Mouse (Mus musculus) ZHBTc4 (cell line): ENCODE measurements at regions not wholly inside any gene's neighbourhood (a gene's known extent, or its start where the extent isn't known, plus 50 kb on each side); places are given as distances from the start of the nearest gene placed in this dataset.
"Not testable (repeated sequence)": the region's sequence is repeated elsewhere in the genome, so short reads cannot be mapped to it uniquely, and the experiment has no call there.

Source experiments
- DNase-seq: peaks from one replicate; pipeline ENCODE4 v3.0.0-alpha.2; 2011; ENCODE audit warnings: low read depth, low spot score

DNA sequence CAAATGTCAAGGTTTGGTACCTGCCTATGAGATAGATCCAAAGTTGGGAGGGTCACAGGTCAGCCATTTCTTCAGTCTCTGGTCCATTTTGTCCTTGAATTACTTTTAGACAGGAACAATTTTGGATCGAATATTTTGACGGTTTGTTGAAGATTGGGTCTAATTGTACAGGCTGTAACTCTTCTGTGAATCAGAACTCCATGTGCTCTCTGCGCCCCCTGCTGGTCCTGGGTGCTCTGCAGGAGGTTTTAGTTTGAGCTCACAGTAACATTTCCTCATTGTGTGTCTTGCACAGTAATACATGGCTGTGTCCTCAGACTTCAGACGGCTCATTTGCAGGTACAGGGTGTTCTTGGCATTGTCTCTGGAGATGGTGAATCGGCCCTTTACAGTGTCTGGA lies 158.1 kb downstream of the Adam6a start:
- not testable (repeated sequence) for DNase-seq

DNA sequence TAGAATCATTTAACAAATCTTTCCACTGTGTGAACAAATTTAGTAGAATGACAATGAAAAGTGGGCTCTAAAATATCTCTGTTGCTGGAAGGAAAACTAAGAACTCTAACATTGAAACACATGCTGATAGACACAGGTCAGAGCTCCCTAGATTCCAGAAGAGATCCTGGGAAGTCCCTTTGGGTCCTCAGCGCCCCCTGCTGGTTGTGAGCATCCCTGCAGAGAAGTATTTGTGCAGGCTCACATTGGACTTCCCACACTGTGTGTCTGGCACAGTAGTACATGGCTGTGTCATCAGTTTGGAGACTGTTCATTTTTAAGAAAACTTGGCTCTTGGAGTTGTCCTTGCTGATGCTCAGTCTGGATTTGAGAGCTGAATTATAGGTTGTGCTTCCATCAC lies 172.7 kb downstream of the Adam6a start:
- DNase-seq = peak; percentile 77

DNA sequence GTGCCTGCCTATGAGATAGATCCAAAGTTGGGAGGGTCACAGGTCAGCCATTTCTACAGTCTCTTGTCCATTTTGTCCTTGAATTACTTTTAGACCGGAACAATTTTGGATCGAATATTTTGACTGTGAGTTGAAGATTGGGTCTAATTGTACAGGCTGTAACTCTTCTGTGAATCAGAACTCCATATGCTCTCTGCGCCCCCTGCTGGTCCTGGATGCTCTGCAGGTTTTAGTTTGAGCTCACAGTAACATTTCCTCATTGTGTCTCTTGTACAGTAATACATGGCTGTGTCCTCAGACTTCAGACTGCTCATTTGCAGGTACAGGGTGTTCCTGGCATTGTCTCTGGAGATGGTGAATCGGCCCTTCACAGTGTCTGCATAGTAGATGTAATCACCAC lies 192.1 kb downstream of the Adam6a start:
- peak; percentile 57 for DNase-seq

- no peak for DNase-seq
Observed at GRCm38 (mm10) chr12:113746277-113746676, 202.6 kb downstream of the Adam6a start.

DNA sequence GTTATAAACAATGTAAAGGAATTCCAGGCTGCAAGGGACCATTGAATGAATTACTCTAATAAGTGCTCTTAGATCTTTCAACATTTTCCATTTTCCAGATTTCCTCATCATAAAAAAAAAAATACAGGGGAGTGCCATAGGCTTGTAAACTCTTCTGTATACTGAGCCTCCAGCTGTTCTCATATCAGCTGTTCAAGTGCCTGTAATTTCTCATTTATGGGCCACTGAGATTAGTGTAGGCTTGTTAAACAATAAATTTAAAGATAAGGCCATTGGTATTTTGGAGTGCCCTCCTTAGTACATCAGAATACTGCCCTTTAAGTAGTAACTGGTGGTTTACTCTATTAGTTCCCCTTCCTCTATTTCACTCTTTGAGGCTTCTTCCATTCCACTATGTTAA lies 204.3 kb downstream of the Adam6a start:
- DNase-seq = no peak

DNA sequence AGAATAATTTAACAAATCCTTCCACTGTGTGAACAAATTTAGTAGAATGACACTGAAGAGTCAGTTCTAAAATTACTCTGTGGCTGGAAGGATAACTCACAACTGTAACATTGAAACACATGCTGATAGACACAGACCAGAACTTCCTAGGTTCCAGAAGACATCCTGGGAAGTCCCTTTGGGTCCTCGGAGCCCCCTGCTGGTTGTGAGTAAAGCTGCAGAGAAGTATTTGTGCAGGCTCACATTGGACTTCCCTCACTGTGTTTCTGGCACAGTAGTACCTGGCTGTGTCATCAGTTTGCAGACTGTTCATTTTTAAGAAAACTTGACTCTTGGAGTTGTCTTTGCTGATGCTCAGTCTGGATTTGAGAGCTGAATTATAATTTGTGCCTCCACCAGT lies 225.9 kb downstream of the Adam6a start:
- DNase-seq = no peak

DNA sequence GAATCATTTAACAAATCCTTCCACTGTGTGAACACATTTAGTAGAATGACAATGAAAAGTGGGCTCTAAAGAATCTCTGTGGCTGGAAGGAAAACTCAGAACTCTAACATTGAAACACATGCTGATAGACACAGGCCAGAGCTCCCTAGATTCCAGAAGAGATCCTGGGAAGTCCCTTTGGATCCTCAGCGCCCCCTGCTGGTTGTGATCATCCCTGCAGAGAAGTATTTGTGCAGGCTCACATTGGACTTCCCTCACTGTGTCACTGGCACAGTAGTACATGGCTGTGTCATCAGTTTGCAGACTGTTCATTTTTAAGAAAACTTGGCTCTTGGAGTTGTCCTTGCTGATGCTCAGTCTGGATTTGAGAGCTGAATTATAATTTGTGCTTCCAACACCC lies 252.2 kb downstream of the Adam6a start:
- DNase-seq = peak; percentile 63

- DNase-seq = peak; percentile 77
Observed at GRCm38 (mm10) chr12:113826377-113826776, 282.7 kb downstream of the Adam6a start.

DNA sequence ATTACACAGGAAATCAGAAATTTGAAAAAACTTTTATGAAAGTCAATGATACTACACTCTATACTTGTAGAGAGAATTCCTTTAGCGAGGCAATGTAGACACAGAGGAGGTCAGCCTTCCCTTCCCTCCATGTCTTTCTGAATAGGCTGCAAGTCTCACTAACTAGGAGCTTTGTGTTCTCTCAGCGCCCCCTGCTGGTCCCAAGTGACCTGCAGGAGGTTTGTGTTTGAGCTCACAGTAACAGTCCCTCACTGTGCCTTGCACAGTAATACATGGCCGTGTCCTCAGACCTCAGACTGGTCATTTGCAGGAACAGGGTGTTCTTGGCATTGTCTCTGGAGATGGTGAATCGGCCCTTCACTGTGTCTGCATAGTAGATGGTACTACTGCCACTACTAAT lies 315.2 kb downstream of the Adam6a start:
- DNase-seq = peak; percentile 62

- DNase-seq = peak; percentile 80
Observed at GRCm38 (mm10) chr12:113878826-113879225, 335.1 kb downstream of the Adam6a start.

DNA sequence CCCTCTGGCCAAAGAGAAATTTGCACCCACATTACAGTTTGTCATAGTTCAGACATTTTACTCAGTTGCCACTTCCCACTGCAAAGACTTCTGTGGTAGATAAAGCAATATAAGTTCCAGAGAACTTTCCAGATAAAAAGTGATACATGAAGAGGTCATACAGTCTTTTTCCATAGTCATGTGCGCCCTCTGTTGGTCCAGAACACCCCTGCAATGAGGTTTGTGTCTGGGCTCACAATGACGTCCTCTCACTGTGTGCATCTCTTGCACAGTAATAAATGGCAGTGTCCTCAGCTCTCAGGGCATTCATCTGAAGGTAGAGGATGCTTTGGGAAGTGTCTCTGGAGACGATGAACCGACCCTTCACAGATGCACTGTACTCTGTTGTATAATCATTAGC lies 352.4 kb downstream of the Adam6a start:
- peak; percentile 57 for DNase-seq

- no peak for DNase-seq
Observed at GRCm38 (mm10) chr12:113906459-113906858, 362.8 kb downstream of the Adam6a start.

DNA sequence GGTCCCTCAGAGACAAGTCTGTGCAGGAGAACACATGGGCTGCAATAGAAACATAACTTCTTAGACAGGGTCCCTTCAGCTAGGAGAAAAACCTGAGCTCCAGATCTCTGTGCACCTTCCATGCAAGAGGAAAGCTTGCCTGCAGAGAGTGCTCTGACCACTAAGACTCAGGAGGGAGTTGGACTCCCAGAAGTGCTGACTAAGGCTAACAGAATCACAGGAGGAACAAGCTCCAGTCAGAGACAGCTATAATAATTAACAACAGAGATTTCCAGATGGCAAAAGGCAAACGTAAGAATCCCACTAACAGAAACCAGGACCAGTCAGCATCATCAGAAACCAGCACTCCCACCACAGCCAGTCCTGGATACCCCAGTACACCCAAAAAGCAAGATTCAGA lies 364.0 kb downstream of the Adam6a start:
- no peak for DNase-seq

- peak; percentile 16 for DNase-seq
Observed at GRCm38 (mm10) chr12:113911770-113912169, 368.1 kb downstream of the Adam6a start.

GRCm38 (mm10) chr12:113940721-113941120 lies 397.0 kb downstream of the Adam6a start:
- no peak for DNase-seq

GRCm38 (mm10) chr12:113943661-113944327 lies 400.1 kb downstream of the Adam6a start:
- DNase-seq = peak; percentile 48

DNA sequence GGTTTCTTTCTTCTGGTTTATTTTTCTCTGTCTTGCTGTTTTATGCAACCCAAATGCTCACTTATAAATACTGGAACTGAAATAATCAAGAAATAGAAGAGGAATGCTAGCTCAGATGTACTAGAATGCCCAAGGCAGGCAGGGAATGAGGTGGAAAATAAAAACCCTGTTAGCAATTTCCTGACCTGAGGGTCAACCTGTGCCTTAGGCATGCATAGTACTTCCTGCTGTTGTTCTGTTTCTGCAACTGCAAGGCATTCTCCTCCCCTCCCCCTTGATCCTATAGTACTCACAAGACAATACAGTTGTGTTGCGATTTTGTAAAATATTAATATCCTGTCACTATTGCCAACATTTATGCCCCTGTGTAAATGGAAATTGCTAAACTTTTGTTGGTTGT lies 402.1 kb downstream of the Adam6a start:
- DNase-seq = peak; percentile 6

DNA sequence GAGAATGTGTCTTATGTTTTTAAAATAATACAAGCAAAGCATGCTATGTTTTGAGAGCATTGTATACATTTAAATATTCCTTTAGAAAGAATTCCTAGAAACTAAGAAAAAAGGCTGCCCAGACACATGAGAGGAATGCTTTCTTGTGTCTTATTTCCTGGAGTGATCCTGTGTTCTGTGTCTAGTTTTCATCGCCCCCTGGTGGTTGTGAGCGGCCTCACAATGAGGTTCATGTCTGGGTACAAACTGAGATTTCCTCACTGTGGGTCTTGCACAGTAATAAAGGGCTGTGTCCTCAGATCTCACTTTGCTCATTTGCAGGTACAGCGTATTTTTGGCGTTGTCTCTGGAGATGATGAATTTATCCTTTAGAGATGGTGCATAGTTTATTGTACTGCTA lies 404.3 kb downstream of the Adam6a start:
- DNase-seq = peak; percentile 19

DNA sequence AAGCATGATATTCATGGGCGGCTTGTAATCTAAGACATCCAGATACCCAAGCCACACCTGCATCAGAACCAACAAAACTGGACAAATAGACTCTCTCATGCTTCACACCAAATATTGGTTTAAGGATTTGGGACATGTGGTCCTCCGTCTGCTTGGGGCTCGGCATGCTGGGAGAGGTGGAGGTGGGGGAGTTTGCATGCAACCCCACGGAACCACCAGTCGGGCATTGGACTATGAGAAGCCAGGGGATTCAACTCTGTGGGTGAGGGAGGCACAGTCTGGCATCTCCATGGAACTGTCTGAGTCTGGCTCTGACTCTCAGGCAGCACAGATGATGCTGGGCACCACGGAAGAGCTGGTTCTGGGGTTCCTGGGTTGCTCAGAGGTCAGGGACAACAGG lies 430.6 kb downstream of the Adam6a start:
- DNase-seq = no peak

GRCm38 (mm10) chr12:113981613-113982012 lies 437.9 kb downstream of the Adam6a start:
- DNase-seq = peak; percentile 81

GRCm38 (mm10) chr12:113987233-113987990 lies 443.7 kb downstream of the Adam6a start:
- no peak for DNase-seq

DNA sequence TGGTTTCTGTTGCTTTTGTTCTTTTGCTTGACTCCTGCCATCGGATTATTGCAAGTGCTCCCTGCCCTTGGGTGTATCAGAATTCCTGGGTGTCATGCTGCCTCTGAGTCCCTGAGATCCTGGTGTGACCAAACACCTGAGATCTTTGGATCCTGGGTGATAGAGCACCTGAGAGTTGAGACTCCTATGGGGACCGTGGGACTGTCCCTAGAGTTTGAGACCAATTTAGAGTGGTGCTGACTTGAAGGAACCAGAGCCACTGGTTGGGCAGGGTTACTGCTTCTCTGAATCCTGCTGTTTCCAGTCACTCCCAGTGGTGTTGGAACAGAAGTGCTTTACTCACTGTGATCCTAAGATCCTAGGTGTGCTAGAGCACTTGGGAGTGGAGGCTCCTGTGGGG lies 448.7 kb downstream of the Adam6a start:
- DNase-seq = no peak

DNA sequence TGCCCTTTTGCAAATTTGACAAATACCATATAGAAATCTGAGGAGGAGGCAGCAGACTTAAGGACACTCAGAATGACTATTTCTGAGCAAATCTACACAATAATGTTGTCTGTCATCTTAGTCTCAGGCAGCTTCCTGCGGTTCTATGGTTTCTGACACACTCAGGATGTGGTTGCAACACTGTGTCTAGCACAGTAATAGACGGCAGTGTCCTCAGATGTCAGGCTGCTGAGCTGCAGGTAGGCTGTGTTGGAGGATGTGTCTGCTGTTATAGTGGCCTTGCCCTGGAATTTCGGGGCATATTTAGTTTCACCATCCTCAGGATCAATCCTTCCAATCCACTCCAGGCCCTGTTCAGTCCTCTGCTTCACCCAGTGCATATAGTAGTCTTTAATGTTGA lies 450.6 kb downstream of the Adam6a start:
- not testable (repeated sequence) for DNase-seq
